Mouse (Mus musculus) heart, postnatal 36 days (tissue): ENCODE measurements around the gene Sugp2. TPM values are rescaled to one million over a fixed set of nuclear protein-coding genes. Genes with fewer than 3 reads are reported as not detected.
"Not testable (repeated sequence)": the region's sequence is repeated elsewhere in the genome, so short reads cannot be mapped to it uniquely, and the experiment has no call there.

Experiments
- DNase-seq, 2 experiments: peaks; one replicate each; pipeline ENCODE4 v3.0.0; 2021 to 2022
- intact Hi-C: fragments of 180-260 bp; cut with DNase I; formaldehyde crosslinking; loops from one replicate; pipeline ENCODE4 v1.15.1; 2025
- total RNA-seq, 2 experiments: library from RNA; stranded (reverse); gene quantifications; 2 replicates each; pipeline ENCODE4 v1.2.3; 2021

Sugp2 gene
- 10 to 100 TPM; 41.4 to 43.0 TPM for total RNA-seq

GRCm38 (mm10) chr8:70234080-70234780 is at the start of gene Sugp2, which contains the start of gene Armc6:
Gene Sugp2 (plus strand): TSS chr8:70234226.
Gene Armc6 (minus strand): TSS chr8:70234466.
- intact Hi-C loops: no loop called here

GRCm38 (mm10) chr8:70188707-70189106 is 45.3 kb upstream of the Sugp2 start:
- no peak for DNase-seq
- intact Hi-C loops: no loop called here

More at GRCm38 (mm10) chr8:70234080-70234780, at the start of gene Sugp2, which contains the start of gene Armc6:
- DNase-seq: peak; percentile 92 to 98

GRCm38 (mm10) chr8:70193238-70193637 is 40.8 kb upstream of the Sugp2 start:
- intact Hi-C loops: no loop called here
- DNase-seq: no peak

GRCm38 (mm10) chr8:70194191-70194590 is 39.8 kb upstream of the Sugp2 start:
- intact Hi-C loops: no loop called here
- DNase-seq: no peak

GRCm38 (mm10) chr8:70195762-70196161 is 38.3 kb upstream of the Sugp2 start:
- intact Hi-C loops: no loop called here
- no peak for DNase-seq

GRCm38 (mm10) chr8:70197603-70198002 is 36.4 kb upstream of the Sugp2 start:
- DNase-seq: no peak
- intact Hi-C loops: no loop called here

- peak; percentile 17 to 43 for DNase-seq
- intact Hi-C loops: loop anchor here (2.0 kb wide), 1 partner anchor 23 kb away; no protein-coding TSS in a partner anchor
Observed at GRCm38 (mm10) chr8:70200098-70200681, 33.8 kb upstream of the Sugp2 start.

- intact Hi-C loops: loop anchor here (2.0 kb wide), 1 partner anchor 21 kb away; no protein-coding TSS in a partner anchor
- no peak for DNase-seq
Observed at GRCm38 (mm10) chr8:70201417-70201816, 32.6 kb upstream of the Sugp2 start.

- intact Hi-C loops: no loop called here
Observed at GRCm38 (mm10) chr8:70203072-70203471, 31.0 kb upstream of the Sugp2 start.

GRCm38 (mm10) chr8:70204757-70205156 is 29.3 kb upstream of the Sugp2 start:
- DNase-seq: no peak
- intact Hi-C loops: no loop called here

More at GRCm38 (mm10) chr8:70203072-70203471, 31.0 kb upstream of the Sugp2 start:
- no peak for DNase-seq

- no peak for DNase-seq
- intact Hi-C loops: no loop called here
Observed at GRCm38 (mm10) chr8:70208130-70208529, 25.9 kb upstream of the Sugp2 start.

- no peak for DNase-seq
- intact Hi-C loops: no loop called here
Observed at GRCm38 (mm10) chr8:70210538-70210937, 23.5 kb upstream of the Sugp2 start.

GRCm38 (mm10) chr8:70211275-70211674 is 22.8 kb upstream of the Sugp2 start:
- intact Hi-C loops: no loop called here
- no peak for DNase-seq

- intact Hi-C loops: no loop called here
- DNase-seq: no peak
Observed at GRCm38 (mm10) chr8:70211726-70212111, 22.3 kb upstream of the Sugp2 start.

GRCm38 (mm10) chr8:70212112-70213055 is 21.6 kb upstream of the Sugp2 start, which contains the start of gene Slc25a42:
Gene Slc25a42 (minus strand): TSS chr8:70212305.
- DNase-seq: peak; percentile 94 to 97
- intact Hi-C loops: no loop called here

GRCm38 (mm10) chr8:70214411-70214810 is 19.6 kb upstream of the Sugp2 start:
- intact Hi-C loops: no loop called here
- no peak for DNase-seq

GRCm38 (mm10) chr8:70215092-70215491 is 18.9 kb upstream of the Sugp2 start:
- intact Hi-C loops: no loop called here
- no peak for DNase-seq

GRCm38 (mm10) chr8:70216161-70216560 is 17.9 kb upstream of the Sugp2 start:
- DNase-seq, intact Hi-C loops: not testable (repeated sequence)

GRCm38 (mm10) chr8:70216566-70216965 is 17.5 kb upstream of the Sugp2 start:
- intact Hi-C loops: no loop called here
- peak; percentile 78 to 80 for DNase-seq

- no peak for DNase-seq
- intact Hi-C loops: no loop called here
Observed at GRCm38 (mm10) chr8:70217441-70217840, 16.6 kb upstream of the Sugp2 start.
